In the genomic region with DNA sequence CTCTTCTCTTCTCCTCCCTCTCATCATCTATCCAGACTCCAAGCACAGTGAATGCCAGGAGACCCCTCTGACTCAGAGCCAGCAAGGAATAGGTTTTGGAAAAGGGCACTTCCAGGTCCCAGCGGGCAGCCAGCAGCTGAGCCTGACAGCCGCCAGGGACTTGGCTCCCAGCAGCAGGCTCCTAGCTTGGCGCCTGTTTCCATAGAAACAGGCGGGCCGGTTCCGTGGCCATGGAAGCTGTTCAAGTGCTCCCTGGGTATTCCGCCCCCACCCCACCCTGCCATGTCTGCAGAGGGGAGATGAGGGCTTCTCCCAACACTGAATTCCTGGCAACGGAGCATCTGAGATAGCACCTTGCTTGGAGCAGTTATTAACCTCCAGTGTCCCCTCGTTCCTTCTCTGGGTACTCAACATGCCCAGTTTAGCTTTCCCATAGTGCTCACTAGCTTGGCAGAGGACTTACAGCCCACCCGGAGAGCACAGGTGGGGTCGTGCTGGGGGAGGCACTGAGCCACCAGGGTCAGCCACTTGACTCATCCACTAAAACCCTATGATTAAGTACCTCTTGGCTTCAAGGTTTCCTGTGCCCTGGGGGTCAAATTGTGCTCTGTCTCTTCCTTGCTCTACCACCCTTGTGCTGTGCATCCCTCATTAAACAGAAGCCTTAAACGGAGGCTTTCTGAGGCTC, we compare ENCODE assay signal across 9 mouse cellular contexts.
DNase-seq lines count a peak whose midpoint lies in the region; ATAC-seq and TF ChIP-seq lines count a peak whose summit lies in the region.
"Had no signal": no experiment of that assay in that cellular context is flagged by ENCODE, and none has a peak within 500 bp of the region (broad histone marks: within the 10 kb centered on the region; RNA-seq: fewer than 3 reads in every experiment).

No protein-coding gene starts in this region.

- TF ChIP-seq CTCF in hindbrain, postnatal 0 days (IDR thresholded peaks at IDR 0.05; ENCODE audit: low read depth) = peak; percentile 2; the same call in 1 of the 2 replicates

- no peaks in the 10 kb centered on the region for H3K36me3 ChIP-seq in heart, embryonic 13.5 days
- no peaks in the 10 kb centered on the region for H3K36me3 ChIP-seq in hindbrain, postnatal 0 days (ENCODE audit: insufficient read depth, low read length)

- no peak overlapping the region for H3K4me3 ChIP-seq in heart, embryonic 13.5 days
- H3K4me3 ChIP-seq in hindbrain, postnatal 0 days (ENCODE audit: low read length) = no peak overlapping the region

- H3K9ac ChIP-seq in heart, embryonic 13.5 days = no peak overlapping the region
- no peak overlapping the region for H3K9ac ChIP-seq in hindbrain, postnatal 0 days (replicated peaks; ENCODE audit: low read length)

- H3K4me2 ChIP-seq in heart, embryonic 13.5 days = peak overlapping the region; percentile 30
- H3K4me2 ChIP-seq in hindbrain, postnatal 0 days (ENCODE audit: low read depth, low read length) = no peak overlapping the region

- no peak for ATAC-seq in heart, embryonic 13.5 days (ENCODE audit: extremely low read depth, insufficient number of reproducible peaks, low FRiP score, low TSS enrichment)
- ATAC-seq in hindbrain, postnatal 0 days = peak; percentile 75
- no peak for ATAC-seq in megakaryocyte, adult 5-6 weeks (ENCODE audit: poor library complexity, severe bottlenecking)
- ATAC-seq in monocyte, adult 5-6 weeks (replicated peaks; ENCODE audit: insufficient number of reproducible peaks, low FRiP score, low TSS enrichment, poor library complexity, severe bottlenecking) = no peak

- H3K4me1 ChIP-seq in heart, embryonic 13.5 days = 0 out of 2 replicates have a peak, but pooled peaks cover 6% of the 10 kb centered on the region
- no peaks in the 10 kb centered on the region for H3K4me1 ChIP-seq in hindbrain, postnatal 0 days (ENCODE audit: insufficient read depth, low read length)

- intact Hi-C loops in heart, postnatal 10 days (cut with DNase I) = no loop called here

- no peak overlapping the region for H3K27ac ChIP-seq in heart, embryonic 13.5 days (replicated peaks)
- no peak overlapping the region for H3K27ac ChIP-seq in hindbrain, postnatal 0 days

- WGBS in heart, embryonic 13.5 days = 18% methylated on average over 11 of the region's 12 CpGs
- WGBS in hindbrain, postnatal 0 days = 33% methylated on average over 12 of the region's 12 CpGs

- DNase-seq in heart, postnatal 10 days = no peak
- peak; percentile 8 for DNase-seq in MN1 (ENCODE audit: low spot score)
- peak; percentile 60 for DNase-seq in embryo, embryonic 11 days
- peak; percentile 68 for DNase-seq in hindbrain, postnatal 0 days (ENCODE audit: low spot score)
- DNase-seq in ovary, postnatal 36 days (ENCODE audit: low spot score) = no peak
- DNase-seq: cerebellum, adult 18-20 months had no signal

- peaks cover 64% of the 10 kb centered on the region for H3K27me3 ChIP-seq in heart, embryonic 13.5 days (replicated peaks)
- no peaks in the 10 kb centered on the region for H3K27me3 ChIP-seq in hindbrain, postnatal 0 days (ENCODE audit: insufficient read depth, low read length)

- H3K9me3 ChIP-seq in heart, embryonic 13.5 days = no peaks in the 10 kb centered on the region
- H3K9me3 ChIP-seq in hindbrain, postnatal 0 days (ENCODE audit: low read length) = no peaks in the 10 kb centered on the region

Comparison
In these comparisons a context has a peak if more than half of its experiments do, and no peak if none do; other contexts are left out.
1. DNase-seq: peak in MN1 (single experiment), embryo, embryonic 11 days (single experiment) and hindbrain, postnatal 0 days (single experiment); none in heart, postnatal 10 days (0 of 2) and ovary, postnatal 36 days (single experiment).